Mouse (Mus musculus) stomach, adult 2 months (tissue): ENCODE measurements around the gene Zfp362. TPM values are rescaled to one million over a fixed set of nuclear protein-coding genes. Genes with fewer than 3 reads are reported as not detected.

Experiments used
- polyA plus RNA-seq: library from polyadenylated mRNA; depleted of rRNA; stranded (reverse); fragments of >200 nt; gene quantifications from 2 replicates; pipeline ENCODE4 v1.2.3, GENCODE M21; 2012; rRNA removed

Gene Zfp362
- 14.1 and 14.8 TPM in 2 replicates for polyA plus RNA-seq

DNA sequence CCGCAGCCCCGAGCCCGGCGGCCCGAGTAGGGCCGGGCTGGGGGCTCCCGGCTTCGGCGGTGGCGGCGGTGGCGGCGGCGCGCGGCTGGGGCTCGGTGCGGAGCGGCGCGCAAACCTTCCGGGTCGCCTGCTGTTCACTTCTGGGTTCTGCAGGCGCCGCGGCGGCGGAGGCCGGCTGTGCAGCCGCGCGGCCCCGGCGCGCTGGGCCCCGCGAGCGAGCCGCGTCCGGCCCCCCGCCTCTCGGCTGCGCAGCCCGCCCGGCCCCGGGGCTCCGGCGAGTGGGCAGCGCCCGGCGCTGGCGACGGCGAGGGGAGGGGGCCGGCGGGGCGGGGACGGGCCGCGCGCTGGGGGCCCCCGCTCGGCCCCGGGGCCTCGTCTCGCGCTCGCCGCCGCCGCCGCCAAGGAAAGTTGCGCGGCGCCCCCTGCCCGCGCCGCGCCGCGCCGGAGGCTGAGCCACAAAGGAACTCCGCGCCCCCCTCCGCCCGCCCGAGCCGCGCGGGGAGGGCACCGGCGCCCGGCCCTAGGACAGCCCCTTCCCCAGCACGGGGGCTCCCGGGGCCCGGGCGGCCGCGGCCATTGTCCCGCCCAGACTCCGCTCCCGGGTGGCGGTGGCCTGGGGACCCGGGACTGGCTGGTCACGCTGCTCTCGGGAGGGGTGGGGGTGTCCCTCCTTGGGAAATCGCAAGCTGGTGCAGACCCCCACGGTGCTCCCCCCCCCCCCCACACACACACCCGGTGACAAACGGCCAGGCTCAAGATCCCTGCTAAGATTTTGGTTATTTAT, at the start of gene Zfp362:
TSS of gene Zfp362 (minus strand) at position 3 of the 784 bp plus-strand sequence.

GRCm38 (mm10) chr4:128755064-128755463, 50.8 kb downstream of the Zfp362 start, which contains the start of gene A3galt2:
TSS of gene A3galt2 (plus strand) at chr4:128755364.

Other genes starting within 250 kb of the Zfp362 start
- 0.69 and 0.80 TPM in 2 replicates for gene Zscan20, start 195.9 kb downstream of the Zfp362 start, polyA plus RNA-seq
- gene Tlr12, start 187.4 kb downstream of the Zfp362 start, polyA plus RNA-seq, result 0.40 and 0.75 TPM in 2 replicates
- gene Phc2, start 151.3 kb downstream of the Zfp362 start, polyA plus RNA-seq, result 43.2 and 51.9 TPM in 2 replicates
- 0.05 and 0.08 TPM in 2 replicates for gene A3galt2, start 50.7 kb downstream of the Zfp362 start, polyA plus RNA-seq
- 4.4 and 6.1 TPM in 2 replicates for gene Trim62, start 77.5 kb upstream of the Zfp362 start, polyA plus RNA-seq
- 3.3 and 5.9 TPM in 2 replicates for gene Azin2, start 156.4 kb upstream of the Zfp362 start, polyA plus RNA-seq
- 22.8 and 23.1 TPM in 2 replicates for gene Ak2, start 185.9 kb upstream of the Zfp362 start, polyA plus RNA-seq